Comparison of ENCODE assay signal across 8 mouse cellular contexts in the genomic region with DNA sequence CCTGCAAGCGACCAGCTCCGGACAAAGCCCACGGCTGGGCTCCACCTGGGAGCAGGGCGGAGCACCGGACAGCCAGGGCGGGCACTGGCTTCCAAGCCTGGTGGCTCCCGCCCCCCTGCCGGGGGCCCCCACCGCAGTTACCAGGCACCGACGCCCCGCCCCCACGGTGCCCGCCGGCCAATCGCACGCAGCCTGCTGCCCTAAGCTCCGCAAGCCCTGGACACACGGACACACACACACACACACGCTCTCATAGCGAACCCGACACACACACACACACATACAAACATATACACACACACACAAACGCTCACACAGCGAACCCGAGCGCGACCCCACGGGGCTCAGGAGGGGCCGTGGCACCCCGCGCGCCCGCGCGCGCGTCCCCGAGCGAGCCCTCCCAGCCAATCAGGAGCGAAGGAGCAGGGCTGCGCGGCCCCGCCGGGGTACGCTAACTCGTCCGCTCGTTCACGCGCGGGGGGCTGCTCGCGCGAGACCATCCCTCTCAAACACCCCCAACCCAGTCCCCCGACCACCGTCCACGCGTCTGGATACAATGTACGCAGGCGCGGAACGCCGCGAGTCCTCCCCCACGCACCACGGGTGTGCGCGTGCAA. TPM values are rescaled to one million over a fixed set of nuclear protein-coding genes. Genes with fewer than 3 reads are reported as not detected.
A peak's percentile ranks its signal among the peaks of the same experiment; 100 is the strongest.
DNase-seq lines count a peak whose midpoint lies in the region; ATAC-seq and TF ChIP-seq lines count a peak whose summit lies in the region.

No protein-coding gene starts in this region.

- DNase-seq in forebrain, embryonic 14.5 days (ENCODE audit: low spot score) = peak; percentile 98
- peak; percentile 94 for DNase-seq in heart, postnatal 25 days (ENCODE audit: low spot score)
- DNase-seq in layer of hippocampus, adult 18-20 months (ENCODE audit: low spot score in 2 of 2) = peak; percentile 82 to 90
- DNase-seq in lung, adult 2 months = peak; percentile 93
- DNase-seq in thymus, adult 18-20 months = peak; percentile 83 to 86

- peak overlapping the region; percentile 88 for H3K4me3 ChIP-seq in ES-Bruce4 (ENCODE audit: low read depth, low read length)
- H3K4me3 ChIP-seq in forebrain, embryonic 14.5 days (ENCODE audit: low read depth, low read length) = peak overlapping the region; percentile 89
- H3K4me3 ChIP-seq in lung, adult 2 months (replicated peaks; ENCODE audit: extremely low read depth, low read depth, low read length) = peak overlapping the region; percentile 95

- peak overlapping the region; percentile 74 for H3K27ac ChIP-seq in ES-Bruce4 (ENCODE audit: insufficient read depth, low read length)
- H3K27ac ChIP-seq in forebrain, embryonic 14.5 days (ENCODE audit: low read depth, low read length) = peak overlapping the region; percentile 99

- no peak for TF ChIP-seq CTCF in ES-Bruce4 (IDR thresholded peaks at IDR 0.05; ENCODE audit: low read depth, low read length)
- TF ChIP-seq CTCF in lung, adult 2 months (IDR thresholded peaks at IDR 0.05; ENCODE audit: insufficient read depth, low read length) = no peak

- no peak for TF ChIP-seq POLR2A in ES-Bruce4 (IDR thresholded peaks at IDR 0.05; ENCODE audit: insufficient read depth, low read length)
- peak; percentile 79; the same call in 1 of the 2 replicates for TF ChIP-seq POLR2A in lung, adult 2 months (IDR thresholded peaks at IDR 0.05; ENCODE audit: borderline replicate concordance, extremely low read depth, low read depth, low read length)

- 1% methylated on average over 61 of the region's 68 CpGs for WGBS in forebrain, embryonic 14.5 days
- WGBS in lung, adult 2 months = under 1% methylated on average over 57 of the region's 68 CpGs

- H3K4me1 ChIP-seq in ES-Bruce4 (ENCODE audit: control insufficient read depth, insufficient read depth, low read length) = no peaks in the 10 kb centered on the region
- peaks cover 17% of the 10 kb centered on the region for H3K4me1 ChIP-seq in forebrain, embryonic 14.5 days (ENCODE audit: control insufficient read depth, insufficient read depth, low read length)
- peaks cover 3% of the 10 kb centered on the region for H3K4me1 ChIP-seq in lung, adult 2 months (ENCODE audit: control insufficient read depth, insufficient read depth, low read length)

- peak; percentile 68 for ATAC-seq in cerebellum, adult (ENCODE audit: insufficient number of reproducible peaks, low FRiP score, low TSS enrichment)
- ATAC-seq in forebrain, embryonic 14.5 days = peak; percentile 74
- ATAC-seq in neutrophil, adult 5-6 weeks (ENCODE audit: extremely low read depth, insufficient number of reproducible peaks, low FRiP score, poor library complexity, severe bottlenecking) = peak; percentile 47

- intact Hi-C loops in heart, postnatal 25 days (cut with DNase I) = loop anchor here (5.0 to 10.0 kb wide), 3 partner anchors 41 to 219 kb away; partner anchors contain the start of genes Castor2 and Gtf2ird2

- H3K4me2 ChIP-seq in forebrain, embryonic 14.5 days (ENCODE audit: low read length) = peak overlapping the region; percentile 74

- H3K9me3 ChIP-seq in ES-Bruce4 (replicated peaks; ENCODE audit: control insufficient read depth, insufficient read depth, low read length, poor library complexity, severe bottlenecking) = no peaks in the 10 kb centered on the region
- H3K9me3 ChIP-seq in forebrain, embryonic 14.5 days (replicated peaks; ENCODE audit: control insufficient read depth, low read length) = no peaks in the 10 kb centered on the region

- no peaks in the 10 kb centered on the region for H3K27me3 ChIP-seq in ES-Bruce4 (ENCODE audit: control insufficient read depth, insufficient read depth, low read length, poor library complexity, severe bottlenecking)
- H3K27me3 ChIP-seq in forebrain, embryonic 14.5 days (replicated peaks; ENCODE audit: control insufficient read depth, insufficient read depth, low read length) = no peaks in the 10 kb centered on the region

- peak overlapping the region; percentile 95 for H3K9ac ChIP-seq in ES-Bruce4 (ENCODE audit: low read depth, poor library complexity, severe bottlenecking)
- peak overlapping the region; percentile 100 for H3K9ac ChIP-seq in forebrain, embryonic 14.5 days (ENCODE audit: low read length)

- peak; percentile 62; the same call in 1 of the 2 replicates for TF ChIP-seq EP300 in ES-Bruce4 (IDR thresholded peaks at IDR 0.05; ENCODE audit: insufficient read depth, low read depth, low read length)

- 0 out of 2 replicates have a peak, but pooled peaks cover 6% of the 10 kb centered on the region for H3K36me3 ChIP-seq in ES-Bruce4 (ENCODE audit: control insufficient read depth, insufficient read depth, low read length, poor library complexity, severe bottlenecking)
- peaks cover 26% of the 10 kb centered on the region for H3K36me3 ChIP-seq in forebrain, embryonic 14.5 days (ENCODE audit: control insufficient read depth, insufficient read depth, low read length)

RNA-seq across cellular contexts. Expression of gene Gtf2i, which starts 1.0 kb away (rescaled TPM):
- 240 and 242 TPM in 2 replicates for polyA plus RNA-seq in ES-Bruce4 (2011; ENCODE audit: insufficient read depth, insufficient read length, low read depth, missing spikeins)
- 111 and 122 TPM in 2 replicates for polyA plus RNA-seq in forebrain, embryonic 14.5 days (2014; fragmentation: Nextera tagmentation; extraction: Ambion mirVana)
- 100 to 1,000 TPM; 194 to 218 TPM for total RNA-seq in heart, postnatal 25 days (2021)
- total RNA-seq in layer of hippocampus, adult 18-20 months (2021) = 100 to 1,000 TPM; 220 to 231 TPM
- polyA plus RNA-seq in lung, adult 2 months (2012; rRNA removed) = 63.8 and 79.5 TPM in 2 replicates
- total RNA-seq in neutrophil, adult 5-6 weeks (2017) = 36.2 and 37.6 TPM in 2 replicates

Comparison
In these comparisons a context has a peak if more than half of its experiments do, and no peak if none do; other contexts are left out.
1. Peak in every context shown above with its lines: DNase-seq, ATAC-seq, H3K4me3 ChIP-seq and H3K27ac ChIP-seq.